Mouse (Mus musculus) stomach, postnatal 0 days (tissue): ENCODE data around the gene Clcnka. TPM values are rescaled to one million over a fixed set of nuclear protein-coding genes. Genes with fewer than 3 reads are reported as not detected.
A peak's percentile ranks its signal among the peaks of the same experiment; 100 is the strongest.

Experiments
- ATAC-seq: fragments of 200-750 bp; cut with Nextera tagmentation; 2 replicates; pipeline ENCODE4 v1.8.0; 2017; ENCODE audit not compliant: low FRiP score, low TSS enrichment
- DNase-seq: peaks from one replicate; pipeline ENCODE4 v3.0.0-alpha.2; 2016; ENCODE audit warnings: low spot score
- H3K27ac ChIP-seq: fragments of 300-500 bp; sonication (generic); replicated peaks from 2 replicates; pipeline ENCODE4 v1.5.1; 2014; ENCODE audit warnings: mild to moderate bottlenecking, control low read depth
- H3K27me3 ChIP-seq: fragments of 300-500 bp; sonication (generic); 2 replicates; pipeline ENCODE4 v1.6.1; 2014; ENCODE audit warnings: low read length; ENCODE audit not compliant: control insufficient read depth, insufficient read depth
- H3K36me3 ChIP-seq: fragments of 300-500 bp; sonication (generic); 2 replicates; pipeline ENCODE4 v1.6.1; 2014; ENCODE audit warnings: low read length, mixed read lengths; ENCODE audit not compliant: control insufficient read depth, insufficient read depth
- H3K4me1 ChIP-seq: fragments of 300-500 bp; sonication (generic); replicated peaks from 2 replicates; pipeline ENCODE4 v1.6.1; 2014; ENCODE audit warnings: antibody characterized with exemption; ENCODE audit not compliant: control insufficient read depth, insufficient read depth
- H3K4me2 ChIP-seq: fragments of 300-500 bp; sonication (generic); replicated peaks from 2 replicates; pipeline ENCODE4 v1.6.1; 2014; ENCODE audit warnings: low read depth, mild to moderate bottlenecking, control low read depth, moderate library complexity
- H3K4me3 ChIP-seq: fragments of 300-500 bp; sonication (generic); 2 replicates; pipeline ENCODE4 v1.5.1; 2014; ENCODE audit warnings: low read depth, low read length, control low read depth
- H3K9ac ChIP-seq: fragments of 300-500 bp; sonication (generic); 2 replicates; pipeline ENCODE4 v1.6.1; 2014; ENCODE audit warnings: mild to moderate bottlenecking, low read length, control low read depth, mixed read lengths
- H3K9me3 ChIP-seq: fragments of 300-500 bp; sonication (generic); 2 replicates; pipeline ENCODE4 v1.6.1; 2016; ENCODE audit warnings: low read length; ENCODE audit not compliant: control insufficient read depth
- CTCF ChIP-seq: IDR thresholded peaks from 2 replicates; pipeline ENCODE4 v1.5.1; 2016; ENCODE audit warnings: antibody characterized with exemption, low read depth, mild to moderate bottlenecking, moderate library complexity
- EP300 ChIP-seq: optimal IDR thresholded peaks from 2 replicates; pipeline ENCODE3; 2016; ENCODE audit warnings: antibody characterized with exemption
- WGBS: fragments of 180-500 bp; shearing (Covaris S2); extraction: QIAGEN DNeasy Blood & Tissue Kit; methylation state at CpG from one replicate; pipeline ENCODE4 v1.1.7; 2014; 5-methylcytosine and 5-hydroxymethylcytosine counted together
- polyA plus RNA-seq: library from polyadenylated mRNA; unstranded; fragments of >200 nt; fragmentation: Nextera tagmentation; extraction: Ambion mirVana; gene quantifications from 2 replicates; pipeline ENCODE4 v1.2.1, GENCODE M21; 2015

Gene Clcnka
- polyA plus RNA-seq, 1 experiment from 2014 or later = not detected

GRCm38 (mm10) chr4:141404518-141405313 lies 6.2 kb upstream of the Clcnka start:
- ATAC-seq (peak; percentile 65), DNase-seq (peak; percentile 87)
- Histone ChIP-seq H3K36me3 (no peaks in the 10 kb centered on the region), H3K9me3 (no peaks in the 10 kb centered on the region), H3K27me3 (no peaks in the 10 kb centered on the region), H3K4me1 (no peaks in the 10 kb centered on the region), H3K9ac (no peak overlapping the region), H3K4me3 (no peak overlapping the region), H3K27ac (no peak overlapping the region), H3K4me2 (0 out of 2 replicates have a peak overlapping the region, but pooled peaks have one; percentile 16)
- no peak for TF ChIP-seq EP300
- peak; percentile 99 for TF ChIP-seq CTCF
- 11% methylated on average over 15 of the region's 15 CpGs for WGBS

GRCm38 (mm10) chr4:141400171-141400570 lies 1.6 kb upstream of the Clcnka start:
- H3K9ac ChIP-seq = no peak overlapping the region
- H3K9me3 ChIP-seq = no peaks in the 10 kb centered on the region
- no peak overlapping the region for H3K27ac ChIP-seq
- H3K36me3 ChIP-seq = no peaks in the 10 kb centered on the region
- H3K4me3 ChIP-seq = no peak overlapping the region
- no peaks in the 10 kb centered on the region for H3K4me1 ChIP-seq
- TF ChIP-seq CTCF (no peak), EP300 (no peak)
- no peak overlapping the region for H3K4me2 ChIP-seq
- no peak for ATAC-seq
- DNase-seq = no peak
- no peaks in the 10 kb centered on the region for H3K27me3 ChIP-seq
- 86% methylated on average over 15 of the region's 15 CpGs for WGBS

- Histone ChIP-seq H3K27me3 (no peaks in the 10 kb centered on the region), H3K4me1 (no peaks in the 10 kb centered on the region), H3K4me2 (no peak overlapping the region), H3K27ac (no peak overlapping the region), H3K9ac (no peak overlapping the region), H3K36me3 (no peaks in the 10 kb centered on the region), H3K9me3 (no peaks in the 10 kb centered on the region), H3K4me3 (no peak overlapping the region)
- ATAC-seq (no peak), DNase-seq (no peak)
- 74% methylated on average over 12 of the region's 12 CpGs for WGBS
- no peak for TF ChIP-seq CTCF
- no peak for TF ChIP-seq EP300
Observed at GRCm38 (mm10) chr4:141397861-141398260, 663 bp downstream of the Clcnka start.

GRCm38 (mm10) chr4:141394751-141395150 lies 3.8 kb downstream of the Clcnka start:
- Histone ChIP-seq H3K9me3 (no peaks in the 10 kb centered on the region), H3K36me3 (no peaks in the 10 kb centered on the region), H3K4me1 (no peaks in the 10 kb centered on the region), H3K27ac (no peak overlapping the region), H3K27me3 (no peaks in the 10 kb centered on the region), H3K4me3 (peak overlapping the region; percentile 6; the same call in 1 of the 2 replicates), H3K4me2 (0 out of 2 replicates have a peak overlapping the region, but pooled peaks have one; percentile 25), H3K9ac (peak overlapping the region; percentile 23; the same call in 1 of the 2 replicates)
- TF ChIP-seq CTCF (no peak), EP300 (no peak)
- DNase-seq (peak; percentile 54), ATAC-seq (no peak)
- WGBS = 24% methylated on average over 16 of the region's 16 CpGs

GRCm38 (mm10) chr4:141391293-141391692 lies 7.2 kb downstream of the Clcnka start:
- ATAC-seq (no peak), DNase-seq (no peak)

More at GRCm38 (mm10) chr4:141391293-141391692, 7.2 kb downstream of the Clcnka start:
- no peaks in the 10 kb centered on the region for H3K27me3 ChIP-seq
- H3K4me1 ChIP-seq = no peaks in the 10 kb centered on the region
- H3K9me3 ChIP-seq = no peaks in the 10 kb centered on the region
- no peaks in the 10 kb centered on the region for H3K36me3 ChIP-seq
- H3K9ac ChIP-seq = no peak overlapping the region
- TF ChIP-seq CTCF = no peak
- WGBS = 70% methylated on average over 12 of the region's 12 CpGs
- no peak overlapping the region for H3K4me3 ChIP-seq
- H3K27ac ChIP-seq = no peak overlapping the region
- H3K4me2 ChIP-seq = no peak overlapping the region
